Mouse (Mus musculus) frontal cortex, postnatal 25 days (tissue): Measurements from ENCODE around the gene Slco4c1.
A peak's percentile ranks its signal among the peaks of the same experiment; 100 is the strongest.

Source experiments
- DNase-seq, 2 experiments: peaks; one replicate each; pipeline ENCODE4 v3.0.0; 2022; ENCODE audit warnings: low spot score in 2 of 2

The Slco4c1 gene

DNA sequence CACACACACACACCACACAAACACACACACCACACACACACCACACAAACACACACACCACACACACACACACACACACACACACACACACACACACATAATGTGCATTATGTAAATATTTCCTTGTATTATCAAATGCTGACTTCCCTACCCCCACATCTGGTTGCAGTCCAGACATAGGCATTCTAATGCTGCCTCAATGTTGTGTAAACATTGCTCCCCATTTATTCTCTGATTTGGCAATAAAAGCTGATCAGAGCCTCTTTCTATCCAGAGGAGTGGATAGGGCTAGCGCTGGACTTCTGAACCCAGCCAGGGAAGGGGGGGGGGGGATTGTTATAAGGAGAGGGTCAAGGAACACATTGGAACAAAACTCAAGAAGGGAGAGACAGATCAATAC is 101.7 kb downstream of the Slco4c1 start:
- no peak for DNase-seq

GRCm38 (mm10) chr1:96768264-96768663 is 103.7 kb downstream of the Slco4c1 start:
- DNase-seq, result peak; percentile 18 to 30

GRCm38 (mm10) chr1:96766535-96766934 is 105.4 kb downstream of the Slco4c1 start:
- no peak for DNase-seq
